Mouse (Mus musculus) thymus, adult 2 months (tissue): ENCODE measurements around the gene Lmln.

Source experiments
- CTCF ChIP-seq: fragments of 200-500 bp; IDR thresholded peaks from 2 replicates; pipeline ENCODE4 v1.5.1; 2012; ENCODE audit warnings: mild to moderate bottlenecking, control low read depth, low read length, moderate library complexity, borderline replicate concordance; ENCODE audit not compliant: control insufficient read depth, poor library complexity, insufficient read depth; ENCODE audit errors: extremely low read depth
- POLR2A ChIP-seq: fragments of 200-500 bp; IDR thresholded peaks from 2 replicates; pipeline ENCODE4 v1.6.1; 2012; ENCODE audit warnings: mild to moderate bottlenecking, low read length, control low read depth, moderate library complexity; ENCODE audit not compliant: control insufficient read depth, poor library complexity, insufficient read depth; ENCODE audit errors: extremely low read depth

GRCm38 (mm10) chr16:33148135-33148534 is 85.8 kb downstream of the Lmln start:
- TF ChIP-seq POLR2A (no peak), CTCF (no peak)
